Mouse (Mus musculus): Measurements from ENCODE around the gene Eif1. TPM values are rescaled to one million over a fixed set of nuclear protein-coding genes. Genes with fewer than 3 reads are reported as not detected.

Gene Eif1
- polyA plus RNA-seq, 1 experiment: 769 TPM

DNA sequence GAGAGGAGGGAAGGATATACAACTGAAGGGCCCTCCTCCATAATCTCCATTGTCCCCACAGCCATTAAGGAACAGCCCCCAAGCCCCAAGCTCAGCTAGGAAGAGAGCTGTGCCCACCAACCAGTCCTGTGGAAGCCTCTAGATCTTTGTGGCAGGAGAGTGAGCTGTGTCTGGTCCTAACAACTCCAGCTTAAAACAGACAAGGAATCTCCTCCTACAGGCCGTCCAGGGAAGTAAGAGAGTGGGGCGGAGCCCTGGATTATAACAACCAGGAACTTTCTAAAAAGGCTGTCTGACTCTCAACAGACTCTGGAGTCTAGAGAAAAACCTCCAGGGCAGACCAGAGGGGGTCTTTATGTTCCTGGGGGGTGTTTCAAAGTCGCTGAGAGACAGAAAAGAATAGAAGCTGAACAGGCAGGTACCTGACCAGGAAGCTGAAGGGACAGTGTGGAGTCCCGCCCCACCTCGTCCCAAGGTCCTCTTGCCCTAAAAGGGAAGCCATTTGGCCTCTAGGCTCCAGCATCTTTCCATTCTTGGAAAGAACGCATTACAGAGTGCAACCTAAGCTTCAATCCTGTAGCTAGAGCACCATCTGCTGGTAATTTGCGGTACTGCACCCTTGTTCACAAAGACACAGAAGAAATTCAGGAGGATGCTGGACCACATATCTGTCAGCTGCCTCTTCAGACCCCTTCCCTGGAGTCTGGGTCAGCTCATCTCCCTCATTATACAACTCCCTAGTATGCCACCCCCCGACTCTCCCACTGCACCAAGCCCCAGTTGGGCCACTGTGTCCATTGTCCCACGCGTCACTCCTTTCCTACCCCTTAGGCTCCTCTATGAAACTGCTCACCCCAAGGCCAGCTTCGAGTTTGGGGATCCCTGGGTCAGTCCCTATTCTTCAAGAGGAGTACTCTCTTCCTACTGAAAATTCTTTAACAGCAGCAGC, 37.8 kb upstream of the Eif1 start:
- peak overlapping the region; percentile 62 for H3K27ac ChIP-seq (ENCODE audit: insufficient read depth, low read length)
- H3K9ac ChIP-seq (ENCODE audit: low read depth, poor library complexity, severe bottlenecking): peak overlapping the region; percentile 7
- H3K9me3 ChIP-seq (replicated peaks; ENCODE audit: control insufficient read depth, insufficient read depth, low read length, poor library complexity, severe bottlenecking): no peaks in the 10 kb centered on the region
- TF ChIP-seq CTCF (IDR thresholded peaks at IDR 0.05; ENCODE audit: low read depth, low read length) (peak; percentile 49), EP300 (IDR thresholded peaks at IDR 0.05; ENCODE audit: insufficient read depth, low read depth, low read length) (no peak), POLR2A (IDR thresholded peaks at IDR 0.05; ENCODE audit: insufficient read depth, low read length) (no peak)
- H3K27me3 ChIP-seq (ENCODE audit: control insufficient read depth, insufficient read depth, low read length, poor library complexity, severe bottlenecking): no peaks in the 10 kb centered on the region
- peaks cover 14% of the 10 kb centered on the region for H3K4me1 ChIP-seq (ENCODE audit: control insufficient read depth, insufficient read depth, low read length)
- no peaks in the 10 kb centered on the region for H3K36me3 ChIP-seq (ENCODE audit: control insufficient read depth, insufficient read depth, low read length, poor library complexity, severe bottlenecking)
- no peak overlapping the region for H3K4me3 ChIP-seq (ENCODE audit: low read depth, low read length)

DNA sequence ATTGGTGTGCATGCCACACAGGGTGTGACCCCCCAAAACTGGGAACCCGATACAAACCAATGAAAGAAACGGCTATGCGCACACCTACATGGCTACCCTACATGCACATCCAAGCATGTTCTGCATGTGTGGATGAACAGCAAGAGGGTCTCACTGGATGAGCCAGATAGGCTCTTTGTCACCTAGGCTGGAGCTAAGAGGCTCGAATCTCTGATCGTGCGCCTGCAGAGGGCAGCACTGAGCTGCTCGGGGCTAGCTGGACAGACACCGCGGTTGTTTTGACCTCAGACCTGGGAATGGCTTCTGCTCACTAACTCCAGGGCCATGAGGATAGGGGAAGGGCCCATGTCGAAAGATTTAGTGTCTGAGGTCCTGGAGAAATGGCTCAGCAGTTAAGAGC, 37.1 kb upstream of the Eif1 start:
- Histone ChIP-seq H3K27ac (ENCODE audit: insufficient read depth, low read length) (no peak overlapping the region), H3K4me3 (ENCODE audit: low read depth, low read length) (no peak overlapping the region), H3K27me3 (ENCODE audit: control insufficient read depth, insufficient read depth, low read length, poor library complexity, severe bottlenecking) (no peaks in the 10 kb centered on the region), H3K9me3 (replicated peaks; ENCODE audit: control insufficient read depth, insufficient read depth, low read length, poor library complexity, severe bottlenecking) (no peaks in the 10 kb centered on the region), H3K36me3 (ENCODE audit: control insufficient read depth, insufficient read depth, low read length, poor library complexity, severe bottlenecking) (no peaks in the 10 kb centered on the region), H3K4me1 (ENCODE audit: control insufficient read depth, insufficient read depth, low read length) (peaks cover 14% of the 10 kb centered on the region), H3K9ac (ENCODE audit: low read depth, poor library complexity, severe bottlenecking) (no peak overlapping the region)
- TF ChIP-seq CTCF (IDR thresholded peaks at IDR 0.05; ENCODE audit: low read depth, low read length): peak; percentile 96
- TF ChIP-seq POLR2A (IDR thresholded peaks at IDR 0.05; ENCODE audit: insufficient read depth, low read length): no peak
- no peak for TF ChIP-seq EP300 (IDR thresholded peaks at IDR 0.05; ENCODE audit: insufficient read depth, low read depth, low read length)

DNA sequence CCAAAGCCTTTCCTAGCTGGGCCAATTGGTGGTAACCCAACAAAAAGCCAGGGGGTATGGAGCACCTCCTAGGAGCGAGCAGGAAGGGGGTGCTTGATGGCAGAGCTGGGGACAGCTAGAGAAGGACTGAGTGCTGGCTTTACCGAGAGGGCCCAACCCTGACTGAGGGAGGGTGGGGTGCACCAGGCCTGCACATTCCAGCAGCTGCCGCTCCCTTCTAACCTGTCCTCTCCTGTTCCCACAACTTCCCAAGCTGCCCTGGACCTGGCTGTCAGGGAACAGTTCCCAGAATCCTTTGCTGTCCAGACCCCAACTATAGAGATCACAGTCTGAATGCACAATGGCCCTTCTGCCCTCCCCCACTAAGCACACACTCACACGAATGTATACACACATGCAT, 34.7 kb upstream of the Eif1 start:
- Histone ChIP-seq H3K9ac (ENCODE audit: low read depth, poor library complexity, severe bottlenecking) (no peak overlapping the region), H3K27ac (ENCODE audit: insufficient read depth, low read length) (peak overlapping the region; percentile 7; the same call in 1 of the 2 replicates), H3K9me3 (replicated peaks; ENCODE audit: control insufficient read depth, insufficient read depth, low read length, poor library complexity, severe bottlenecking) (no peaks in the 10 kb centered on the region), H3K36me3 (ENCODE audit: control insufficient read depth, insufficient read depth, low read length, poor library complexity, severe bottlenecking) (no peaks in the 10 kb centered on the region), H3K4me1 (ENCODE audit: control insufficient read depth, insufficient read depth, low read length) (peaks cover 18% of the 10 kb centered on the region), H3K4me3 (ENCODE audit: low read depth, low read length) (no peak overlapping the region), H3K27me3 (ENCODE audit: control insufficient read depth, insufficient read depth, low read length, poor library complexity, severe bottlenecking) (no peaks in the 10 kb centered on the region)
- TF ChIP-seq CTCF (IDR thresholded peaks at IDR 0.05; ENCODE audit: low read depth, low read length): no peak
- peak; percentile 78; the same call in 1 of the 2 replicates for TF ChIP-seq EP300 (IDR thresholded peaks at IDR 0.05; ENCODE audit: insufficient read depth, low read depth, low read length)

DNA sequence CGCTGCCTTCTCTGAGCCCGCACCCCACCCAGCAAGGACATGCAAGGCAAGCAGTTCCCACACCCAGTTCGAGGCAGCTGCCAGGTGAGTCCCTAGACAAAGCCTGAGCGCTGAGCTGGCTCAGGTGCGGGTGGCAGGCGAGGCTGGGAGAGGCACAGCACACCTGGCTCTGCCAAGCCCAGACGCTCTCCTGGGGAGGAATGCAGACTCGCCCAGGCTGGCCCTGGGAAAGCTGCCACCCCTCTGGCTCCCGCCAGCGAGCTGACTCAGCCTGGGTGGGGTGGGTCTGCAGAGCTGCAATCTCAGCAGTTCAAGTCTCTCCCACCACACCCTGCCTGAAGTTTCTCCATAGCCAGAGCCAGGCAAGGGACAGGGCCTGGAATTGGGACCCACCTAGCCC, 32.7 kb upstream of the Eif1 start:
- Histone ChIP-seq H3K4me3 (ENCODE audit: low read depth, low read length) (peak overlapping the region; percentile 7; the same call in 1 of the 2 replicates), H3K4me1 (ENCODE audit: control insufficient read depth, insufficient read depth, low read length) (peaks cover 15% of the 10 kb centered on the region), H3K36me3 (ENCODE audit: control insufficient read depth, insufficient read depth, low read length, poor library complexity, severe bottlenecking) (no peaks in the 10 kb centered on the region), H3K27me3 (ENCODE audit: control insufficient read depth, insufficient read depth, low read length, poor library complexity, severe bottlenecking) (no peaks in the 10 kb centered on the region), H3K9me3 (replicated peaks; ENCODE audit: control insufficient read depth, insufficient read depth, low read length, poor library complexity, severe bottlenecking) (no peaks in the 10 kb centered on the region), H3K9ac (ENCODE audit: low read depth, poor library complexity, severe bottlenecking) (no peak overlapping the region), H3K27ac (ENCODE audit: insufficient read depth, low read length) (peak overlapping the region; percentile 46)
- TF ChIP-seq EP300 (IDR thresholded peaks at IDR 0.05; ENCODE audit: insufficient read depth, low read depth, low read length) (no peak), POLR2A (IDR thresholded peaks at IDR 0.05; ENCODE audit: insufficient read depth, low read length) (no peak), CTCF (IDR thresholded peaks at IDR 0.05; ENCODE audit: low read depth, low read length) (no peak)

DNA sequence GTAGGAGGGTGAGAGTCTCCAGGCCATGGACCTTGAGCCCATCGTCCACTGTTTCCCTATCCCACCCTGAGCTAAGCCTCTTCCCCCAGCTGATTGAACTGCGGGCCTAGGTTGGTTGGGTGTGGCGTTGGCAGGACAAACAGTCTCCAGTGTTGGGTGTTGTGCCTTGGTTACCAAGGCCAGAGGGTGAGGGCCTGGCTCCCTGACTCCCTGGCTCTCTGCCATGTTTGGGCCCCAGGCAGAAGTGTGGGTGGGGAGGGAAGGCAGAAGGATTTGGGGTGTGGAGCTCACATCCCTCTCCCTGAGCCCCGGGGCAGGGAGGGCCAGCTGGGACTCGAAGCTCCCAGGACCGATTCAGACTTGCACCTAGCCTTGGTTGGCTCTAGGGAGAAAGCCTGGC, 30.7 kb upstream of the Eif1 start:
- TF ChIP-seq POLR2A (IDR thresholded peaks at IDR 0.05; ENCODE audit: insufficient read depth, low read length) (no peak), EP300 (IDR thresholded peaks at IDR 0.05; ENCODE audit: insufficient read depth, low read depth, low read length) (0 out of 2 replicates have a peak, but pooled peaks have one; percentile 11)
- no peak overlapping the region for H3K4me3 ChIP-seq (ENCODE audit: low read depth, low read length)
- no peaks in the 10 kb centered on the region for H3K27me3 ChIP-seq (ENCODE audit: control insufficient read depth, insufficient read depth, low read length, poor library complexity, severe bottlenecking)
- H3K9me3 ChIP-seq (replicated peaks; ENCODE audit: control insufficient read depth, insufficient read depth, low read length, poor library complexity, severe bottlenecking): no peaks in the 10 kb centered on the region
- no peak overlapping the region for H3K27ac ChIP-seq (ENCODE audit: insufficient read depth, low read length)
- peaks cover 12% of the 10 kb centered on the region for H3K4me1 ChIP-seq (ENCODE audit: control insufficient read depth, insufficient read depth, low read length)
- no peak overlapping the region for H3K9ac ChIP-seq (ENCODE audit: low read depth, poor library complexity, severe bottlenecking)
- H3K36me3 ChIP-seq (ENCODE audit: control insufficient read depth, insufficient read depth, low read length, poor library complexity, severe bottlenecking): no peaks in the 10 kb centered on the region

- TF ChIP-seq CTCF (IDR thresholded peaks at IDR 0.05; ENCODE audit: low read depth, low read length): no peak
- no peak for TF ChIP-seq EP300 (IDR thresholded peaks at IDR 0.05; ENCODE audit: insufficient read depth, low read depth, low read length)
- no peak for TF ChIP-seq POLR2A (IDR thresholded peaks at IDR 0.05; ENCODE audit: insufficient read depth, low read length)
- H3K4me3 ChIP-seq (ENCODE audit: low read depth, low read length): no peak overlapping the region
- no peak overlapping the region for H3K27ac ChIP-seq (ENCODE audit: insufficient read depth, low read length)
- peaks cover 10% of the 10 kb centered on the region for H3K4me1 ChIP-seq (ENCODE audit: control insufficient read depth, insufficient read depth, low read length)
- H3K9me3 ChIP-seq (replicated peaks; ENCODE audit: control insufficient read depth, insufficient read depth, low read length, poor library complexity, severe bottlenecking): no peaks in the 10 kb centered on the region
- no peak overlapping the region for H3K9ac ChIP-seq (ENCODE audit: low read depth, poor library complexity, severe bottlenecking)
- H3K27me3 ChIP-seq (ENCODE audit: control insufficient read depth, insufficient read depth, low read length, poor library complexity, severe bottlenecking): no peaks in the 10 kb centered on the region
- no peaks in the 10 kb centered on the region for H3K36me3 ChIP-seq (ENCODE audit: control insufficient read depth, insufficient read depth, low read length, poor library complexity, severe bottlenecking)
Observed at GRCm38 (mm10) chr11:100290235-100290634, 29.4 kb upstream of the Eif1 start.
